Mouse (Mus musculus) A20 (cell line): Measurements from ENCODE around the gene Dlx4.
A peak's percentile ranks its signal among the peaks of the same experiment; 100 is the strongest.

Experiments used
- DNase-seq: peaks from one replicate; pipeline ENCODE4 v3.0.0-alpha.2; 2011; ENCODE audit warnings: low read depth, low spot score

The Dlx4 gene

DNA sequence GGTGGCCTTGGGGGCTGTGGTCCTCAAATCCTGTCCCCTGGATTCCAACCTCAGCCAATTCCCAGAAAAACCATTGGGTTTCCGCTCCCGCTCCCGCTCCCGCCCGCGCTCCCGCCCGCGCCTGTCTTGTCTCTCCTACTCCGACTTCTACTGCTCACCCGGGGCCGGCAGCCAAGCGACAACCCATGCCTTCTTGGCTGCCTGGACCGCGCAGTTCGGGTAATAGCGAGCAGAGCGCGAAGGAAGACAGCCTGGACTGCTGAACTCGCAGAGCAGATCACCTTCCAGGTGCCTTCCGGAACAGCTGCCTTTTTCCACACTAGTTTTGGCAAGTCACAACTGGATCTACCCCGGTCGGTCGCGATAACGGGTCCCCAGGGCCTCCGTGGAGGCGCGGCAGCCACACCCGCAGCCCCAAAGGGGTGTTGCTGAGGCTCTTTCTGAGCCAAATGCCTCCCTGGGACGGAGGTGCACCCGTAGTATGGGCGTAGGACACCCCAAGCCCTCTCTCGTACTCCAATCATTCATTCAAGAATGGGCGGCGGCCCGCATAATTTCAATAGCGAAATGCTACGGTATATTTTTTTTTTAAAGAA, 3.0 kb downstream of the Dlx4 start:
- DNase-seq: no peak

- DNase-seq: no peak
Observed at GRCm38 (mm10) chr11:95142258-95142657, 3.8 kb downstream of the Dlx4 start.

- DNase-seq: no peak
Observed at GRCm38 (mm10) chr11:95139871-95140270, 6.2 kb downstream of the Dlx4 start.

DNA sequence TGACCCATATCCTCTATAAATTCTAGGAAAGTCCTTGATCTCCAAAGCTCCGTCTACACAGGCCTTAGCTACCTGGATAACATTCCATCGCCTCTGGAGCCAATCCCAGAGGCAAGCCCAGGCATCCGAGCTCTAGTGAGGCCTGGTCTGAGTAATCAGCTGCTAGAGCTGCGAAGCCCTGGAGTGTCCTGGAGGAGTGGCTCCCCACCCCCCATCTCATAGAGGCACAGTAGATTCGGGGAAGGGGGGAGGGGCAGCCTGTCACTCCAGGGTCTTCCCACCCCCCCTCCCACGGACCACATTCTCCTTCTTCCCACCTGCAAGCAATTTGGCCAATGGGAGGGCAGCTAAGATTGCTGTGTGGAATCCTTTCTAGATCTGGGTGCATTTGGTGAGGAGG, 8.8 kb downstream of the Dlx4 start:
- no peak for DNase-seq

GRCm38 (mm10) chr11:95133321-95133720, 12.7 kb downstream of the Dlx4 start:
- DNase-seq: no peak

DNA sequence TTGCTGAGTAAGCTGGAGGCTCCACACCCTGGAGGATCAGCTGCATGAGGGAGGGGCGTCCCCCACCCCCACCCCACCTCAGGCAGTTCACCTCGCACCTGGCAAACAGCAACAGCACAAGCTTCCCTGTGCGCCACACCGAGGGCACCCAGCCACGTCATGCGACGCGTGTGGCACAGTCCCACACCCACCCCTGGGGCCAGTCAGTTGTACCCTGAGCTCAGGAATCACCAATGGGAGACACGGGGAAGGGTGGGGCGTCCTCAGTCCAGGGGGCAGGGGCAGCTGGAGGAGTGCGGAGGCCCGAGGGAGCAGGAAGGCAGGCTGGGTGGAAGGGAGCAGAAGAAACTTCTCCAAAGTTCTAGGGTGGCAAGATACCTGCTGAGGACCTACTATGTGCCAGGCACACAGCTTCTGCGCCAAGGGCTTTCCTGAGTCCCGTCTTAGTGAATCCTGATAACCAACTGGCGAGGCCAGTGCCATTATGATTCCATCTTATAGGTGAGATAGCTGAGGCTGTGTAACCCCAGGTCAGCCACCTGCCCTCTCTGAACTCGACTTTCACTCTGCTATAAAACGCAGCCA, 15.3 kb downstream of the Dlx4 start:
- DNase-seq: no peak

DNA sequence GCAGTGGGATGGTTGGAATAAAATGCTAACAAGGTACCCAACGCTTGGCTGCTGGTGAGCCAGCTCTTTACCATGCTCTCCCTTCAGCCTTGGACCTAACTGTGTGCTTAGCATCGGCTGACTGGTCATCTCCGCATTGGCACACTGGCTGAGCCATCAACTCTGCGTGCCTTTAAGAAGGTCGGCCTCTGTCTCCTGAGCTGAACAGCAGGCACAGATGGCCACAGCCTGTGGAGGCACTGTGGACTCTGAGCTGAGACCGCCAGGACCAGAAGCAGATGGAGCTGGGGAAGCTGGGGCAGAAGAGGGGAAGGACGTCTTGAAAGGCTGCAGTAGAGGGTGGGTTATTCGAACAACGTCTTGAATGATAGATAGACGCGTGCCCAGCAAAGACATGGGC, 17.7 kb downstream of the Dlx4 start:
- DNase-seq: no peak

DNA sequence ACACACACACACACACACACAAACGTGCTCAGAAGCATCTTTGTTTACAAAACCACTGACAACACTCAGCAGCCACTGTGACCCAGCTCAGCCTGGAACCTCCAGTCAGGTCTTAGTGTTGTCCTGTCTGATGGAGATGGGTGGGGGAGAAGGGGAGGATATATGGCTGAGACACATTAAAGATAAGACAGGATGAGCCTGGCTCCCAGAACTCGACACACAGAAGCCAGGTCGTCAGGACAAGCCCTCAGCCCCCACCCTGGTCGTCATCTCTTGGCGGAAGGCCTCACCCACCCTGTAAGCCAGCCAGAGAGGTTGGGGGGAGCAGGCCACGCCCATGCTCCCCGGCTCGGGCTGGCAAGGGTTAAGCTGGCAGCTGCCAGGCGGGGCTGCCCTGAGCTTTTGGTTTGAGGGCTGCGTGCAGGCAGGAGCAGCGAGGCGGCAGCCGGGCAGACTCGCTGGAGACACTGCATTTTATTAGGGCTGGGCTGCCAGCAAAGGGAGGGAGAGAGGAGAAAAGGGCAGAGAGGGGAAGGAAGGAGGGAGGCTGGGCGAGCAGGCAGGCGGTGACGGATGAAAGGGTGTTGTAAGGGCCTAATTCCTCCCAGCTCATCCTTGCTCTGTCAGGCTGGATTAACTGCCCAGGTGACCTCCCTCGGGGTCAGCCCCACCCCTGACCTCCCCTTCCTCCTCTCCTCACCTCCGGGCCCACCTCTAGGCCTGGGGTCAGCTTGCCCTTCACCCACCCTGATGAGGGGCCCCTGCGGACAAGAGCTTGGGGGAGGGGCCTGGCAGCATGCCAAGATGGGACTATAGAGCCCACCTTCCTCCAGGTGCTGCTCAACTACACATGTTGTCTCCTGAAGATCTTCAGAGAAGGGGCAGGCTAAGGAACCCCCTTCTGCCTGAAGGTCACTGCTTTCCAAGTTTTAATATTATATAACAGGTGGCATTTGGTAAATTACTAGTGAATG, 19.5 kb downstream of the Dlx4 start:
- peak; percentile 15 for DNase-seq

- no peak for DNase-seq
Observed at GRCm38 (mm10) chr11:95125366-95125948, 20.6 kb downstream of the Dlx4 start.

GRCm38 (mm10) chr11:95122100-95122489, 24.0 kb downstream of the Dlx4 start:
- no peak for DNase-seq

DNA sequence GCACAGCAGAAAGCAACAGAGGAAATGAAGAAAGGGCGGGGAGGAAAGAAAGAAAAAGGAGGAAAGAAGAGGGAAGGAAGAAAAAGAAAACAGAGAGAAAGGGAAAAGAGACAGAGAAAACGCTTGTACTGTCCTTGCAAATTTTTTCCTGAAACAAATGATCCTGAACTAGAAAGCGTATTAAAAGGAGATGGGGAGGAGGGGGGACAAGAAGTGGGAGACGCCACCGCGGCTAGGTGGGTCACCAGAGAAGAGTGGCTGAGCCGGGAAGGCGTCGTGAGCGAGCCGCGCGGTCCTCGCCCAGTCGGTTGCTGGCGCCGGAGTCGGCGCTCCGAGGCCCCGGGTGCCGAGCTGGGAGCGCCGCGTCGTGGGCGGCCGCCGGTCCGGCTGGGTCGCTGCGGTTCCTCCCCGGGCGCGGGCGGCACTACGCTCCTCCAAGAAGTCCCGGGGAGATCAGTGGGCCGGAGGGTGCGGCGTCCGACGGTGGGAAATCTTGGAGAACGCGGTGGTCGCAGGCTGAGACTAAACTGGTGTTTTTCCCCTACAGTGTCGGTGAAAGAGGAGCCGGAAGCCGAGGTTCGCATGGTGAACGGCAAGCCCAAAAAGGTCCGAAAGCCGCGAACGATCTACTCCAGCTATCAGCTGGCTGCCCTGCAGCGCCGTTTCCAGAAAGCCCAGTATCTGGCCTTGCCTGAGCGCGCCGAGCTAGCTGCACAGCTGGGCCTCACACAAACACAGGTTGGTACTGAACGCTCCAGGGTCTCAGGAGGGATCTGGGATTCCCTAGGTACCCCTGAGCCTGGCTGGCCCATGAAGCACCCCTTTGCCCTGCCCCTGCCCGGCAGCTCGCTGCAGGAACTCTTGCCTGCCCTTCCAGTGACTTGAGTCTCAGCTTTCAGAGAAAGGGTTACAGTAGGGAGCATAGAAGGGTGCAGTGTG, 24.6 kb downstream of the Dlx4 start:
- DNase-seq: no peak

DNA sequence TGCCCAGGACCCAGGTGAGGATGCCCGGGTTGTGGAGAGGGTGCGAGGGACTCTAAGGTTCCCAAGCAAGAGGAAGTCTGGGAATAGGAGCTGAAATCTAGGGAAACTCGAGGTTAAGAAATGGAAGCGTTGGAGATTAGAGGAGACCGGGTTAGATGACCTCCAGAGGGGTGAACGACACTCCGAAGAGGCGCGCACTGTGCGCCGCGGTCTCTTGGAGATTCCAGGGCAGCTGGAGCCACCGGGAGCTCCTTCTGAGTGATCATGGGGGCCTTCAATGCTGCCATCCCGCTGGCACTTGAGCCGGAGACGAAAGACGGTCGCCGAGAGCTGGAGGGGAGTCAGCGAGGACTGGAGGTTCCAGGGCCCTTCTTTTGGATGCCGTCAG, 25.4 kb downstream of the Dlx4 start:
- no peak for DNase-seq

DNA sequence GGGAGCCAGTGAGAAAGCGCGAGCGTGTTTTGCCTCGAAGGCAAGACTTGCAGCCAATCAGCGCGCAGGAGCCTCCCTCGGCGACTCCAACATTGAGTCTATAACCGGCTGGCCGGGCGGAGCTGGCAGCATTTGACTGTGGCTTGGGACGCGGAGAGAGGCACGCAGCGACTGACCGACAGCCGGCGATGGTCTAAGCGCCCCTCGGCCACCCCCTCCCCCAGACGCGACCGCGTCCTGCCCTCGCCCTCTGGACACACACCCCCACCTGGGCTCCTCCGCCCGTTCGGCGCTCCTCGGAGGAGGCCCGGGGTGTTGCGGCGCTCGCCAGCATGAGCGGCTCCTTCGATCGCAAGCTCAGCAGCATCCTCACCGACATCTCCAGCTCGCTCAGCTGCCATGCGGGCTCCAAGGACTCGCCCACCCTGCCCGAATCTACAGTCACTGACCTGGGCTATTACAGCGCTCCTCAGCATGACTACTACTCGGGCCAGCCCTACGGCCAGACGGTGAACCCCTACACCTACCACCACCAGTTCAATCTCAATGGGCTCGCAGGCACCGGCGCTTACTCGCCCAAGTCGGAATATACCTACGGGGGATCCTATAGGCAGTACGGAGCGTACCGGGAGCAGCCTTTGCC, 26.0 kb downstream of the Dlx4 start, which contains the start of gene Dlx3:
Gene Dlx3 (plus strand): TSS at position 130 of the 643 bp plus-strand sequence.
- no peak for DNase-seq

GRCm38 (mm10) chr11:95118505-95118904, 27.6 kb downstream of the Dlx4 start:
- peak; percentile 49 for DNase-seq

DNA sequence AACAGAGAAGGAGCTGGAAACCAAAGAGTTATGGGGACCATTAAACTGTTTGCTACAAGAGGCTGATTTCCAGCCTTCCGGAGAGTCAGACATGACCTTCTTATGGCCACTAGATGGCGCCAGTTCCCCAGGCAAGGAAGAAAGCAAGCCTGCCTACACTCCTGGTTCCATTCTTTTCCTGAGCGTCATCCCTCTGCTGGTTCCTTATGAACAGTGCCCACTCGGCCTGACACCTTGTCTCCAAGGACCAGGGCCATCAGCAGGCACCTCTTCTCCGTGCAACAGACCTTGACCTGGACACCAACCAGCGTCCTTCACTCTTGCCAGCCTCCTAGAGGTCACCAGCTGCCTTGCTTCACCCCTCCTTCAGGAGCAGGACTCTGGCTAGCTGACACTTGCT, 29.0 kb downstream of the Dlx4 start:
- DNase-seq: peak; percentile 79

- DNase-seq: no peak
Observed at GRCm38 (mm10) chr11:95110081-95110480, 36.0 kb downstream of the Dlx4 start.

DNA sequence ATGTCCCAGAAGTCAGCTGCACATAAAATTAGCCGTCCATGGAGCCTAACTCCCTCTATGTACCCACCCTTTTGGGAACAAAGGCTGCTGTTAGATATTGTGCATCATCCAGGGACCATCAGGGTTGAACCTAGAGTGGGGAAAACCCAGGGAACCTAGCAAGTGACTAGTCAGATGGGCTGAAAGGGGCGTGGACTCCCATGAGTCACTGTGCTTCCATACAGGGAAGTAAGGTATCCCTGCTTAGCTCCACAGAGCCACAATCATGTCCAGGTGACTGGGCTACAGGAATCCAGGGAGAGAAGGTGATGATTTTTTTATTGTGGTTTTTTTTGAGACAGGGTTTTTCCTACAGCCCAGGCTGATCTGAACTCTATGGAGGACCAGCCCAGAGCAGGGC, 37.1 kb downstream of the Dlx4 start:
- DNase-seq: no peak

DNA sequence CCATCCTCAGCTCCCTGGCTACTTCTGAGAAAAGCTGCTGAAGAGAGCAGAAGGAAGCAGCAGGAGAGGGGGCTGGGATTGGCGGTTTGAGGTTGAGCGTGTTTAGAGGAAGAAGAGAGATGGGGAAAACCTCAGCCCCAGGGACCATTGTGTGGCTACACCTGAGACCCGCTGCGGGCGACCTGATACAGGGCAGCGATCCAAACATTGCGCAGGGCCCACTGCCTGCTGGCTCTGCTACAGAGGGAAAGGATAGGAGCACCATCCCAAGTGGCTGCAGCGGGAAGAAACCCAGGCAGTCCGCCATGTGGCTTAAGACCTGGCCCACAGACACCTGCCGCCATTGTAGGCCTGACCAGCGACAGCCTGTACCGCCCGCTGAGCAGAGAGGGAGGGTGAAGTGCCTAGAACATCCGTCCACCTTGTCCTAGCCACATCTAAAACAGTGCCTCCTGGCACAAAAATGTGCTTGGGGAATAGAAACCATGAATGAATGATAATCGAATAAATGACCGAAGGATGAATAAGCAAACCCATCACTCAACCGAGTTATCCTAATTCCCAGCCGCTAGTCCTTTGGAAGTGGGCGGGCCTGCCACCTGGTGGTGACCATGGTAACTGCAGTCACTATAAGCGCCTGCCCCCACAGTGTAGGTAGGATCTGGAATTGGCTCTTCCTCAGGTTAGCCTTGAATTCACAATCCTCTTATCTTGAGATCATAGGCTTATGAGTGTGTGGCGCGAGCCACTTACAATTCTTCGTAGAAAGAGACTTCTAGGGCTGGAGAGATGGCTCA, 39.4 kb downstream of the Dlx4 start:
- peak; percentile 52 for DNase-seq

DNA sequence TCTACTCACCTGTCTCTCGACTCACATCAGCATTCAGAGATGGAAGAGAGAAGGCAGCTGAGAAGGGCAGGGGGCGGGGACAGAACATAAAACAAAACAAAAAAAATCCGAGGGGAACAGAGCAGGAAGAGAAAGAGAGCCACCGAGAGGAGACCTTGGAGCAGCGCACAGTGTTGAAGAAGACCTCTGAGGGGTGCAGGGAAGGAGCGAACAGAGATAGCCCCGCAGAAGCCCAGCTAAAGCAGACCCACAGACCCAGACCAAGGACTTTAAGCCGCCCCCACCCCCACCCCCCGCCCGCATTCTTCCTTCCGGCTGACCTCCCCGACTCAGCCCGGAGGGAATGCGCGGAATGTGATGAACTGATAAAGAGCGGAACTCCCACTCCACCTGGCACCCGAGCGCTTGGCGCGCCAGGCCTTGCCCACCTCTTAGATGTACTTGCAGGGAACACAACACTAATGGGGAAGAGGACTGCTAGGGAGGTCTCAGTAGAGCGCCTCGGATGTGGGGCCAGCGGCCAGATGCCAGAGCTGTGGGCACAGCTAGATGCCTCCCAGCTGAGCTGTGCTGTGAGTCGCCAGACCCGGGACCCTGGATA, 40.7 kb downstream of the Dlx4 start:
- no peak for DNase-seq
